Mouse (Mus musculus): ENCODE measurements around the gene Tbc1d13.
A peak's percentile ranks its signal among the peaks of the same experiment; 100 is the strongest.
"Not testable (repeated sequence)": the region's sequence is repeated elsewhere in the genome, so short reads cannot be mapped to it uniquely, and the experiment has no call there.

Gene Tbc1d13

GRCm38 (mm10) chr2:30144436-30144835, 10.9 kb downstream of the Tbc1d13 start:
- Histone ChIP-seq H3K27me3 (ENCODE audit: control insufficient read depth, insufficient read depth, low read length, poor library complexity, severe bottlenecking) (no peaks in the 10 kb centered on the region), H3K36me3 (ENCODE audit: control insufficient read depth, insufficient read depth, low read length, poor library complexity, severe bottlenecking) (peaks cover 8% of the 10 kb centered on the region)
- no peak for DNase-seq (ENCODE audit: low read depth, low spot score)

GRCm38 (mm10) chr2:30147466-30147865, 13.9 kb downstream of the Tbc1d13 start:
- peaks cover 4% of the 10 kb centered on the region for H3K36me3 ChIP-seq (ENCODE audit: control insufficient read depth, insufficient read depth, low read length, poor library complexity, severe bottlenecking)
- no peak for DNase-seq (ENCODE audit: low read depth, low spot score)

GRCm38 (mm10) chr2:30151840-30152239, 18.3 kb downstream of the Tbc1d13 start:
- no peaks in the 10 kb centered on the region for H3K27me3 ChIP-seq (ENCODE audit: control insufficient read depth, insufficient read depth, low read length, poor library complexity, severe bottlenecking)
- peaks cover 4% of the 10 kb centered on the region for H3K36me3 ChIP-seq (ENCODE audit: control insufficient read depth, insufficient read depth, low read length, poor library complexity, severe bottlenecking)
- DNase-seq (ENCODE audit: low read depth, low spot score), result no peak

More at GRCm38 (mm10) chr2:30147466-30147865, 13.9 kb downstream of the Tbc1d13 start:
- no peaks in the 10 kb centered on the region for H3K27me3 ChIP-seq (ENCODE audit: control insufficient read depth, insufficient read depth, low read length, poor library complexity, severe bottlenecking)

GRCm38 (mm10) chr2:30152616-30153015, 19.1 kb downstream of the Tbc1d13 start:
- peaks cover 4% of the 10 kb centered on the region; the same call in 1 of the 2 replicates for H3K36me3 ChIP-seq (ENCODE audit: control insufficient read depth, insufficient read depth, low read length, poor library complexity, severe bottlenecking)
- DNase-seq (ENCODE audit: low read depth, low spot score), result no peak
- H3K27me3 ChIP-seq (ENCODE audit: control insufficient read depth, insufficient read depth, low read length, poor library complexity, severe bottlenecking), result no peaks in the 10 kb centered on the region

- H3K36me3 ChIP-seq (ENCODE audit: control insufficient read depth, insufficient read depth, low read length, poor library complexity, severe bottlenecking); H3K27me3 ChIP-seq (ENCODE audit: control insufficient read depth, insufficient read depth, low read length, poor library complexity, severe bottlenecking); DNase-seq (ENCODE audit: low read depth, low spot score): not testable (repeated sequence)
These were observed 26.3 kb downstream of the Tbc1d13 start for GRCm38 (mm10) chr2:30159871-30160270.

- peak; percentile 78 for DNase-seq (ENCODE audit: low read depth, low spot score)
- no peaks in the 10 kb centered on the region for H3K27me3 ChIP-seq (ENCODE audit: control insufficient read depth, insufficient read depth, low read length, poor library complexity, severe bottlenecking)
- no peaks in the 10 kb centered on the region for H3K36me3 ChIP-seq (ENCODE audit: control insufficient read depth, insufficient read depth, low read length, poor library complexity, severe bottlenecking)
These were observed 28.3 kb downstream of the Tbc1d13 start for GRCm38 (mm10) chr2:30161809-30162208.

- no peak for DNase-seq (ENCODE audit: low read depth, low spot score)
- Histone ChIP-seq H3K36me3 (ENCODE audit: control insufficient read depth, insufficient read depth, low read length, poor library complexity, severe bottlenecking) (no peaks in the 10 kb centered on the region), H3K27me3 (ENCODE audit: control insufficient read depth, insufficient read depth, low read length, poor library complexity, severe bottlenecking) (no peaks in the 10 kb centered on the region)
These were observed 30.9 kb downstream of the Tbc1d13 start for GRCm38 (mm10) chr2:30164340-30164932.

- DNase-seq (ENCODE audit: low read depth, low spot score), result peak; percentile 30
- Histone ChIP-seq H3K36me3 (ENCODE audit: control insufficient read depth, insufficient read depth, low read length, poor library complexity, severe bottlenecking) (no peaks in the 10 kb centered on the region), H3K27me3 (ENCODE audit: control insufficient read depth, insufficient read depth, low read length, poor library complexity, severe bottlenecking) (no peaks in the 10 kb centered on the region)
These were observed 33.1 kb downstream of the Tbc1d13 start for GRCm38 (mm10) chr2:30166677-30167076.

- Histone ChIP-seq H3K27me3 (ENCODE audit: control insufficient read depth, insufficient read depth, low read length, poor library complexity, severe bottlenecking) (no peaks in the 10 kb centered on the region), H3K36me3 (ENCODE audit: control insufficient read depth, insufficient read depth, low read length, poor library complexity, severe bottlenecking) (peaks cover 5% of the 10 kb centered on the region)
- peak; percentile 84 for DNase-seq (ENCODE audit: low read depth, low spot score)
These were observed 37.9 kb downstream of the Tbc1d13 start, which contains the start of gene Endog for GRCm38 (mm10) chr2:30171371-30171996. Gene Endog, plus strand, starts transcription at chr2:30171493.

- DNase-seq (ENCODE audit: low read depth, low spot score), result no peak
- Histone ChIP-seq H3K27me3 (ENCODE audit: control insufficient read depth, insufficient read depth, low read length, poor library complexity, severe bottlenecking) (no peaks in the 10 kb centered on the region), H3K36me3 (ENCODE audit: control insufficient read depth, insufficient read depth, low read length, poor library complexity, severe bottlenecking) (peaks cover 5% of the 10 kb centered on the region)
These were observed 38.4 kb downstream of the Tbc1d13 start for GRCm38 (mm10) chr2:30171997-30172382.

- H3K36me3 ChIP-seq (ENCODE audit: control insufficient read depth, insufficient read depth, low read length, poor library complexity, severe bottlenecking), result peaks cover 5% of the 10 kb centered on the region
- H3K27me3 ChIP-seq (ENCODE audit: control insufficient read depth, insufficient read depth, low read length, poor library complexity, severe bottlenecking), result no peaks in the 10 kb centered on the region
- no peak for DNase-seq (ENCODE audit: low read depth, low spot score)
These were observed 40.1 kb downstream of the Tbc1d13 start for GRCm38 (mm10) chr2:30173541-30174240.

- Histone ChIP-seq H3K36me3 (ENCODE audit: control insufficient read depth, insufficient read depth, low read length, poor library complexity, severe bottlenecking) (peaks cover 5% of the 10 kb centered on the region), H3K27me3 (ENCODE audit: control insufficient read depth, insufficient read depth, low read length, poor library complexity, severe bottlenecking) (no peaks in the 10 kb centered on the region)
- DNase-seq (ENCODE audit: low read depth, low spot score), result peak; percentile 27
These were observed 42.4 kb downstream of the Tbc1d13 start for GRCm38 (mm10) chr2:30175897-30176296.

GRCm38 (mm10) chr2:30176561-30176960, 43.0 kb downstream of the Tbc1d13 start:
- Histone ChIP-seq H3K36me3 (ENCODE audit: control insufficient read depth, insufficient read depth, low read length, poor library complexity, severe bottlenecking) (peaks cover 5% of the 10 kb centered on the region), H3K27me3 (ENCODE audit: control insufficient read depth, insufficient read depth, low read length, poor library complexity, severe bottlenecking) (no peaks in the 10 kb centered on the region)
- DNase-seq (ENCODE audit: low read depth, low spot score), result no peak

GRCm38 (mm10) chr2:30177700-30178675, 44.4 kb downstream of the Tbc1d13 start, which contains the start of gene Spout1:
Gene Spout1, minus strand, starts transcription at chr2:30178459.
- DNase-seq (ENCODE audit: low read depth, low spot score), result peak; percentile 97
- H3K27me3 ChIP-seq (ENCODE audit: control insufficient read depth, insufficient read depth, low read length, poor library complexity, severe bottlenecking), result no peaks in the 10 kb centered on the region
- H3K36me3 ChIP-seq (ENCODE audit: control insufficient read depth, insufficient read depth, low read length, poor library complexity, severe bottlenecking), result peaks cover 5% of the 10 kb centered on the region

All from splenic B cell, adult 2 months (primary cell).